In the genomic region with DNA sequence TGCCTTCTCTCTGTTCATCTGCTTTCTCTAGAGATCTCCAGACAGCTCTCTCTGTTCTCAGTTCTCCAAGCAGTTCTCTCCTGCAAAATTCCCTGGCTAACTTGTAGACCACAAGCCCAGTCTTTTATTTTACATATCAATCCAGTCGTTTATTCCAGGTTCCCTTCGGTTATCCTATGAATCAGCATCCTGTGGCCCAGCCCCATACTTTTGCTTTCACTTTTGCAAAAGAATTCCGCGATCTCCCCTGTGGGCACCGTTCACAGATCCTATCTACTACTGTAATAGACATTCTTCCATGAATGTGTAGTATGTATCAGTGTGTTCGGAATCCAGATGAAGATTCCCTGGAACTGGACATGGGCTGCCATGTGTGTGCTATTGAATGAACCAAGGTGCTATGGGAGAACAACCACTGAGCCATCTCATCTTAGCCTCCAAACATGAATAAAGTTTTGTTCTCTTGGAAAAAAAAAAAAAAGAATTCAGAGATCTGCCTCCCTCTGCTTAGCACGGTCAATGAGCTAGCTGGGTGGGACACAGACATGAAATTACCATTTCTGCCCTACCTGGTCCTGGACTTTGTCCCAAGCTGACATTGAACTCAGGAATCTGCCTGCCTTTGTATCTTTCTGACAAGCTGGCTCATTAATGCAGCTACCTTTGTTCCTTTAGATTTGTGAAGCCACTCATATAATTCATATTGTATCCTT, we compare ENCODE assay signal across 10 mouse cellular contexts. TPM values are rescaled to one million over a fixed set of nuclear protein-coding genes. Genes with fewer than 3 reads are reported as not detected.
DNase-seq lines count a peak whose midpoint lies in the region; ATAC-seq and TF ChIP-seq lines count a peak whose summit lies in the region.
"Had no signal": no experiment of that assay in that cellular context is flagged by ENCODE, and none has a peak within 500 bp of the region (broad histone marks: within the 10 kb centered on the region; RNA-seq: fewer than 3 reads in every experiment).

No protein-coding gene starts in this region.

- in situ Hi-C loops in ES-E14 (cut with MboI; ENCODE audit: low sequenced_read_pairs in 2 of 2, unreplicated experiment in 2 of 2) = no loop called here

- peak; percentile 26 for DNase-seq in kidney, adult 9 months
- no peak for DNase-seq in ES-E14 (ENCODE audit: low read depth, low spot score)
- DNase-seq in lung, postnatal 0 days (ENCODE audit: low spot score) = peak; percentile 39
- DNase-seq in urinary bladder, adult 18-20 months (ENCODE audit: low spot score in 2 of 2) = no peak
- DNase-seq in hindbrain, embryonic 11.5 days (ENCODE audit: low spot score) = no peak

- H3K4me1 ChIP-seq in kidney, embryonic 14.5 days (ENCODE audit: control insufficient read depth, insufficient read depth, low read length) = no peaks in the 10 kb centered on the region
- H3K4me1 ChIP-seq in ES-E14 (ENCODE audit: control insufficient read depth in 2 of 2, insufficient read depth in 2 of 2, low read length in 2 of 2, poor library complexity in 1 of 2) = peaks cover 5 to 6% of the 10 kb centered on the region in 2 experiments; a peak in 3 of 4 replicates
- H3K4me1 ChIP-seq in heart, embryonic 13.5 days = no peaks in the 10 kb centered on the region
- no peaks in the 10 kb centered on the region for H3K4me1 ChIP-seq in lung, postnatal 0 days (ENCODE audit: insufficient read depth, low read depth, low read length)
- H3K4me1 ChIP-seq in hindbrain, embryonic 11.5 days (replicated peaks; ENCODE audit: control insufficient read depth, insufficient read depth, low read length) = no peaks in the 10 kb centered on the region
- H3K4me1 ChIP-seq in midbrain, embryonic 13.5 days (replicated peaks) = no peaks in the 10 kb centered on the region
- H3K4me1 ChIP-seq: forebrain, embryonic 13.5 days had no signal

- ATAC-seq in kidney, embryonic 14.5 days (ENCODE audit: low FRiP score, low TSS enrichment) = no peak
- no peak for ATAC-seq in heart, embryonic 13.5 days (ENCODE audit: extremely low read depth, insufficient number of reproducible peaks, low FRiP score, low TSS enrichment)
- no peak for ATAC-seq in lung, postnatal 0 days
- no peak for ATAC-seq in hindbrain, embryonic 11.5 days (ENCODE audit: low FRiP score)
- no peak for ATAC-seq in midbrain, embryonic 13.5 days
- ATAC-seq: forebrain, embryonic 13.5 days had no signal

- no peak for TF ChIP-seq CTCF in lung, postnatal 0 days (IDR thresholded peaks at IDR 0.05)

- H3K27ac ChIP-seq in kidney, embryonic 14.5 days (ENCODE audit: low read depth, low read length) = no peak overlapping the region
- peak overlapping the region; percentile 97 for H3K27ac ChIP-seq in ES-E14 (ENCODE audit: insufficient read depth, low read depth, low read length, poor library complexity, severe bottlenecking)
- no peak overlapping the region for H3K27ac ChIP-seq in heart, embryonic 13.5 days (replicated peaks)
- H3K27ac ChIP-seq in lung, postnatal 0 days (ENCODE audit: low read length) = no peak overlapping the region
- H3K27ac ChIP-seq in hindbrain, embryonic 11.5 days (ENCODE audit: low read depth, low read length) = no peak overlapping the region
- H3K27ac ChIP-seq in midbrain, embryonic 13.5 days = no peak overlapping the region
- H3K27ac ChIP-seq: forebrain, embryonic 13.5 days; midbrain, embryonic 10.5 days had no signal

- 72% methylated on average over 7 of the region's 7 CpGs for WGBS in kidney, embryonic 14.5 days
- 64% methylated on average over 7 of the region's 7 CpGs for WGBS in heart, embryonic 13.5 days
- WGBS in lung, postnatal 0 days = 52% methylated on average over 7 of the region's 7 CpGs
- 74% methylated on average over 7 of the region's 7 CpGs for WGBS in hindbrain, embryonic 11.5 days
- WGBS in midbrain, embryonic 13.5 days = 80% methylated on average over 7 of the region's 7 CpGs

- no peak overlapping the region for H3K9ac ChIP-seq in kidney, embryonic 14.5 days (ENCODE audit: low read depth, low read length)
- peak overlapping the region; percentile 74; the same call in 1 of the 2 replicates for H3K9ac ChIP-seq in ES-E14 (ENCODE audit: insufficient read depth, low read depth, low read length, poor library complexity, severe bottlenecking)
- 0 out of 2 replicates have a peak overlapping the region, but pooled peaks have one; percentile 13 for H3K9ac ChIP-seq in heart, embryonic 13.5 days
- no peak overlapping the region for H3K9ac ChIP-seq in lung, postnatal 0 days (replicated peaks; ENCODE audit: low read depth)
- H3K9ac ChIP-seq in hindbrain, embryonic 11.5 days (ENCODE audit: low read depth, low read length) = no peak overlapping the region
- no peak overlapping the region for H3K9ac ChIP-seq in midbrain, embryonic 13.5 days (replicated peaks)
- H3K9ac ChIP-seq: forebrain, embryonic 13.5 days had no signal

- H3K4me2 ChIP-seq in kidney, embryonic 14.5 days (replicated peaks; ENCODE audit: low read depth, low read length) = no peak overlapping the region
- peak overlapping the region; percentile 41 for H3K4me2 ChIP-seq in heart, embryonic 13.5 days
- peak overlapping the region; percentile 47 for H3K4me2 ChIP-seq in lung, postnatal 0 days (replicated peaks; ENCODE audit: low read depth, low read length)
- H3K4me2 ChIP-seq in hindbrain, embryonic 11.5 days (replicated peaks; ENCODE audit: low read depth, low read length) = no peak overlapping the region
- no peak overlapping the region for H3K4me2 ChIP-seq in midbrain, embryonic 13.5 days (replicated peaks)
- H3K4me2 ChIP-seq: forebrain, embryonic 13.5 days had no signal

- no peak for TF ChIP-seq EP300 in lung, postnatal 0 days (IDR thresholded peaks at IDR 0.05)

- no peaks in the 10 kb centered on the region for H3K9me3 ChIP-seq in kidney, embryonic 14.5 days (ENCODE audit: control insufficient read depth, low read length)
- no peaks in the 10 kb centered on the region for H3K9me3 ChIP-seq in ES-E14 (ENCODE audit: control insufficient read depth, insufficient read depth, low read depth, low read length)
- no peaks in the 10 kb centered on the region for H3K9me3 ChIP-seq in heart, embryonic 13.5 days
- H3K9me3 ChIP-seq in lung, postnatal 0 days (ENCODE audit: low read length) = no peaks in the 10 kb centered on the region
- no peaks in the 10 kb centered on the region for H3K9me3 ChIP-seq in hindbrain, embryonic 11.5 days (ENCODE audit: control insufficient read depth, low read length)
- H3K9me3 ChIP-seq in midbrain, embryonic 13.5 days = no peaks in the 10 kb centered on the region
- H3K9me3 ChIP-seq: forebrain, embryonic 13.5 days; midbrain, embryonic 10.5 days had no signal

- no peaks in the 10 kb centered on the region for H3K27me3 ChIP-seq in kidney, embryonic 14.5 days (ENCODE audit: control insufficient read depth, insufficient read depth, low read length)
- H3K27me3 ChIP-seq in heart, embryonic 13.5 days (replicated peaks) = no peaks in the 10 kb centered on the region
- no peaks in the 10 kb centered on the region for H3K27me3 ChIP-seq in lung, postnatal 0 days (replicated peaks; ENCODE audit: insufficient read depth, low read length)
- no peaks in the 10 kb centered on the region for H3K27me3 ChIP-seq in hindbrain, embryonic 11.5 days (ENCODE audit: control insufficient read depth, insufficient read depth, low read length)
- no peaks in the 10 kb centered on the region for H3K27me3 ChIP-seq in midbrain, embryonic 13.5 days
- H3K27me3 ChIP-seq: forebrain, embryonic 13.5 days had no signal

- H3K36me3 ChIP-seq in kidney, embryonic 14.5 days (ENCODE audit: control insufficient read depth, insufficient read depth, low read length) = no peaks in the 10 kb centered on the region
- no peaks in the 10 kb centered on the region for H3K36me3 ChIP-seq in ES-E14 (ENCODE audit: control insufficient read depth, insufficient read depth, low read length, poor library complexity, severe bottlenecking)
- H3K36me3 ChIP-seq in heart, embryonic 13.5 days = no peaks in the 10 kb centered on the region
- no peaks in the 10 kb centered on the region for H3K36me3 ChIP-seq in lung, postnatal 0 days (ENCODE audit: insufficient read depth, low read length)
- no peaks in the 10 kb centered on the region for H3K36me3 ChIP-seq in hindbrain, embryonic 11.5 days (ENCODE audit: control insufficient read depth, insufficient read depth, low read length)
- H3K36me3 ChIP-seq in midbrain, embryonic 13.5 days = no peaks in the 10 kb centered on the region
- H3K36me3 ChIP-seq: midbrain, embryonic 10.5 days had no signal

- H3K4me3 ChIP-seq in kidney, embryonic 14.5 days (ENCODE audit: low read length) = no peak overlapping the region
- H3K4me3 ChIP-seq in ES-E14 (ENCODE audit: insufficient read depth in 1 of 2, low read depth in 1 of 2, low read length in 2 of 2, poor library complexity in 1 of 2, severe bottlenecking in 1 of 2) = no peak overlapping the region
- peak overlapping the region; percentile 5; the same call in 1 of the 2 replicates for H3K4me3 ChIP-seq in heart, embryonic 13.5 days
- peak overlapping the region; percentile 14 for H3K4me3 ChIP-seq in lung, postnatal 0 days (ENCODE audit: low read depth, low read length)
- no peak overlapping the region for H3K4me3 ChIP-seq in hindbrain, embryonic 11.5 days (ENCODE audit: low read depth, low read length)
- H3K4me3 ChIP-seq in midbrain, embryonic 13.5 days (replicated peaks) = no peak overlapping the region
- H3K4me3 ChIP-seq: forebrain, embryonic 13.5 days; midbrain, embryonic 10.5 days had no signal

RNA-seq across cellular contexts. Expression of gene Setx, which starts 23.0 kb away (rescaled TPM):
- polyA plus RNA-seq in kidney, embryonic 14.5 days (2014; fragmentation: Nextera tagmentation; extraction: Ambion mirVana) = 10.6 and 18.5 TPM in 2 replicates
- 119 and 123 TPM in 2 replicates for total RNA-seq in ES-E14 (2012; rRNA removed)
- 5.7 and 7.4 TPM in 2 replicates for polyA plus RNA-seq in heart, embryonic 13.5 days (2015; fragmentation: Nextera tagmentation; extraction: Ambion mirVana)
- polyA plus RNA-seq in lung, postnatal 0 days (2015; fragmentation: Nextera tagmentation; extraction: Ambion mirVana) = 5.7 and 6.6 TPM in 2 replicates
- polyA plus RNA-seq in hindbrain, embryonic 11.5 days (2014; fragmentation: Nextera tagmentation; extraction: Ambion mirVana) = 12.6 and 21.8 TPM in 2 replicates
- 14.3 and 16.1 TPM in 2 replicates for polyA plus RNA-seq in midbrain, embryonic 13.5 days (2015; fragmentation: Nextera tagmentation; extraction: Ambion mirVana)

RNA-seq across cellular contexts. Expression of gene Ttf1, which starts 40.9 kb away (rescaled TPM):
- 9.4 and 10.9 TPM in 2 replicates for polyA plus RNA-seq in kidney, embryonic 14.5 days (2014; fragmentation: Nextera tagmentation; extraction: Ambion mirVana)
- total RNA-seq in ES-E14 (2012; rRNA removed) = 21.0 and 24.4 TPM in 2 replicates
- polyA plus RNA-seq in heart, embryonic 13.5 days (2015; fragmentation: Nextera tagmentation; extraction: Ambion mirVana) = 5.0 and 6.0 TPM in 2 replicates
- polyA plus RNA-seq in lung, postnatal 0 days (2015; fragmentation: Nextera tagmentation; extraction: Ambion mirVana) = 6.9 and 8.5 TPM in 2 replicates
- polyA plus RNA-seq in hindbrain, embryonic 11.5 days (2014; fragmentation: Nextera tagmentation; extraction: Ambion mirVana) = 11.2 and 11.6 TPM in 2 replicates
- 10.1 and 10.4 TPM in 2 replicates for polyA plus RNA-seq in midbrain, embryonic 13.5 days (2015; fragmentation: Nextera tagmentation; extraction: Ambion mirVana)

RNA-seq across cellular contexts. Expression of gene Cfap77, which starts 46.1 kb away (rescaled TPM):
- polyA plus RNA-seq in kidney, embryonic 14.5 days (2014; fragmentation: Nextera tagmentation; extraction: Ambion mirVana) = 0.37 and 0.51 TPM in 2 replicates
- total RNA-seq in ES-E14 (2012; rRNA removed) = 1.0 and 2.6 TPM in 2 replicates
- 0.19 and 0.20 TPM in 2 replicates for polyA plus RNA-seq in heart, embryonic 13.5 days (2015; fragmentation: Nextera tagmentation; extraction: Ambion mirVana)
- 1.2 and 1.8 TPM in 2 replicates for polyA plus RNA-seq in lung, postnatal 0 days (2015; fragmentation: Nextera tagmentation; extraction: Ambion mirVana)
- 0.51 and 0.75 TPM in 2 replicates for polyA plus RNA-seq in hindbrain, embryonic 11.5 days (2014; fragmentation: Nextera tagmentation; extraction: Ambion mirVana)
- 0.48 and 0.63 TPM in 2 replicates for polyA plus RNA-seq in midbrain, embryonic 13.5 days (2015; fragmentation: Nextera tagmentation; extraction: Ambion mirVana)

Comparison
In these comparisons a context has a peak if more than half of its experiments do, and no peak if none do; other contexts are left out.
1. DNase-seq: peak in kidney, adult 9 months (single experiment) and lung, postnatal 0 days (single experiment); none in ES-E14 (single experiment), urinary bladder, adult 18-20 months (0 of 2) and hindbrain, embryonic 11.5 days (single experiment).
2. H3K4me2 ChIP-seq: peak in heart, embryonic 13.5 days (single experiment) and lung, postnatal 0 days (single experiment); none in kidney, embryonic 14.5 days (single experiment), hindbrain, embryonic 11.5 days (single experiment) and midbrain, embryonic 13.5 days (single experiment).
3. H3K4me3 ChIP-seq: peak in heart, embryonic 13.5 days (single experiment) and lung, postnatal 0 days (single experiment); none in kidney, embryonic 14.5 days (single experiment), ES-E14 (0 of 2), hindbrain, embryonic 11.5 days (single experiment) and midbrain, embryonic 13.5 days (single experiment).
4. H3K9ac ChIP-seq: peak in ES-E14 (single experiment) and heart, embryonic 13.5 days (single experiment); none in kidney, embryonic 14.5 days (single experiment), lung, postnatal 0 days (single experiment), hindbrain, embryonic 11.5 days (single experiment) and midbrain, embryonic 13.5 days (single experiment).